Mouse (Mus musculus): ENCODE results near the gene I830077J02Rik.
A peak's percentile ranks its signal among the peaks of the same experiment; 100 is the strongest.

DNA sequence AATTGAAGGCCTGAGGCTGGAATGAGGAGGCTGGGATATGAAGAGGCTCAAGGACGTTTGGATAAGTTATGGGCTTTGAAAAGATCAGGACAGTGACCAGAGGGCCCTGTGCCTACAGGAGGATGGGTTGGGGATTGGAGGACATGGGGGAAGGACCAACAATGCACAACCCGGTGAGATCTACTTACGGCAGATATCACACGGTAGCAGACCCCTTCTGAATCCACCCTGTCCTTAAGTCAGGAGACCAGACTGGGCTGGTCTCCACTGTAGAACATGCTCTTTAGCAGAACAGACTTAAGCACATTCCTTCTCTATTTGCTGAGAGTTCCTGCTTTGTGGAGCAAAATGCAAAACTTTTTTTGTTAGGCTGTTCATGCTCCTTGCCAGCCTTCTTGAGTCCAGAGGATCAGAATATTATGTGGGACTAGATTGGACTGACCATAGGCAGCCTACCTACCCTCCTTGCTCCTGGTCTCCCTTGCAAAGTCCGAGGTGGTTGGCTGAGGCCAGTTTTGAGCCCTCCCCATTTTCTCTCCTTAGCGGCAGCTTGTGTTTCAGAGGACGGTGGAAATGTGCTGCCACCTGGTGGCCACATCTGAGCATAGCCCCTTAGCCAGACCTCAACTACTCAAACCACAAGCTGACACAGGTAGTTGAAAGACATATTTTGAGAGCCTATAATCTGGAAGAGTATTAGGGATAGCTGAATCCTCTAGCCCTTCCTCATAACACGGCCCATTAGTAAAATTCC is 32.9 kb downstream of the I830077J02Rik start:
- TF ChIP-seq MYOD1 (IDR thresholded peaks at IDR 0.05; ENCODE audit: control insufficient read depth, insufficient read length, low read depth) = no peak
- peak; percentile 57 for TF ChIP-seq CTCF (IDR thresholded peaks at IDR 0.05; ENCODE audit: control insufficient read depth, insufficient read depth, insufficient read length)
- TF ChIP-seq MAX (IDR thresholded peaks at IDR 0.05) = no peak
- TF ChIP-seq USF1 (IDR thresholded peaks at IDR 0.05; ENCODE audit: low read depth) = no peak
- TF ChIP-seq MYOG (IDR thresholded peaks at IDR 0.05; ENCODE audit: control insufficient read depth, extremely low read depth, insufficient read length) = no peak
- TF ChIP-seq FOSL1 (IDR thresholded peaks at IDR 0.05; ENCODE audit: insufficient read depth, low read length, poor library complexity, severe bottlenecking) = no peak
- no peak for TF ChIP-seq CEBPB (IDR thresholded peaks at IDR 0.05; ENCODE audit: low read depth)
